Mouse (Mus musculus) myocyte (in vitro differentiated cells): ENCODE measurements around the gene Pla2g2e. TPM values are rescaled to one million over a fixed set of nuclear protein-coding genes. Genes with fewer than 3 reads are reported as not detected.

Experiments used
- H3K27me3 ChIP-seq: one replicate; pipeline ENCODE4 v1.6.1; 2011; ENCODE audit not compliant: control insufficient read depth, insufficient read depth, insufficient read length
- H3K36me3 ChIP-seq: one replicate; pipeline ENCODE4 v1.6.1; 2011; ENCODE audit not compliant: control insufficient read depth, insufficient read depth
- H3K4me2 ChIP-seq: one replicate; pipeline ENCODE4 v1.6.1; 2011; ENCODE audit warnings: low read depth, control low read depth
- H3K4me3 ChIP-seq: one replicate; pipeline ENCODE4 v1.5.1; 2011; ENCODE audit warnings: mild to moderate bottlenecking, control low read depth, moderate library complexity
- H3K79me2 ChIP-seq: one replicate; pipeline ENCODE4 v1.6.1; 2011; ENCODE audit not compliant: control insufficient read depth, insufficient read depth
- H3ac ChIP-seq: one replicate; pipeline ENCODE4 v1.6.1; 2011; ENCODE audit not compliant: control insufficient read depth, insufficient read length
- CEBPB ChIP-seq: IDR thresholded peaks from 2 replicates; pipeline ENCODE4 v1.6.1; 2011; ENCODE audit warnings: mild to moderate bottlenecking, moderate library complexity; ENCODE audit not compliant: poor library complexity, insufficient read depth, severe bottlenecking
- E2F4 ChIP-seq: IDR thresholded peaks from one replicate; pipeline ENCODE4 v1.6.1; 2011; ENCODE audit warnings: mild to moderate bottlenecking, control low read depth, moderate library complexity; ENCODE audit not compliant: insufficient read depth
- POLR2AphosphoS2 ChIP-seq: IDR thresholded peaks from one replicate; pipeline ENCODE4 v1.6.1; 2011; ENCODE audit warnings: low read depth, control low read depth; ENCODE audit not compliant: insufficient read length
- REST ChIP-seq: IDR thresholded peaks from one replicate; pipeline ENCODE4 v1.6.1; 2011; ENCODE audit warnings: mild to moderate bottlenecking, control low read depth, moderate library complexity; ENCODE audit not compliant: insufficient read depth, insufficient read length
- SRF ChIP-seq: IDR thresholded peaks from one replicate; pipeline ENCODE4 v1.6.1; 2011; ENCODE audit warnings: low read depth; ENCODE audit not compliant: control insufficient read depth, insufficient read length
- TCF12 ChIP-seq: IDR thresholded peaks from one replicate; pipeline ENCODE4 v1.6.1; 2011; ENCODE audit warnings: mild to moderate bottlenecking, control low read depth; ENCODE audit not compliant: poor library complexity, insufficient read depth, severe bottlenecking
- TCF3 ChIP-seq: IDR thresholded peaks from one replicate; pipeline ENCODE4 v1.6.1; 2011; ENCODE audit warnings: low read depth, control low read depth; ENCODE audit not compliant: insufficient read length
- polyA plus RNA-seq: library from polyadenylated mRNA; unstranded; fragments of >200 nt; fragmentation: generic; extraction: Trizol; gene quantifications from one replicate; pipeline ENCODE4 v1.2.1, GENCODE M21; 2012; ENCODE audit warnings: missing spikeins

The Pla2g2e gene
- polyA plus RNA-seq, 1 experiment: 20.4 TPM

- no peaks in the 10 kb centered on the region for H3K79me2 ChIP-seq
- TF ChIP-seq REST: no peak
- TF ChIP-seq SRF: no peak
- TF ChIP-seq E2F4: no peak
- TF ChIP-seq TCF12: no peak
- no peak for TF ChIP-seq TCF3
- TF ChIP-seq POLR2AphosphoS2: no peak
- TF ChIP-seq CEBPB: no peak
- no peak overlapping the region for H3K4me2 ChIP-seq
- no peak overlapping the region for H3ac ChIP-seq
- H3K4me3 ChIP-seq: no peak overlapping the region
- H3K27me3 ChIP-seq: peaks cover 17% of the 10 kb centered on the region
- no peaks in the 10 kb centered on the region for H3K36me3 ChIP-seq
Observed at GRCm38 (mm10) chr4:138925561-138925960, 47.8 kb downstream of the Pla2g2e start.

Other genes starting within 250 kb of the Pla2g2e start
- not detected for gene Vwa5b1, start 242.1 kb upstream of the Pla2g2e start, polyA plus RNA-seq
- gene Pla2g2c, start 153.2 kb upstream of the Pla2g2e start, polyA plus RNA-seq: not detected
- gene Ubxn10, start 140.8 kb upstream of the Pla2g2e start, polyA plus RNA-seq: not detected
- gene Pla2g2f, start 120.3 kb upstream of the Pla2g2e start, polyA plus RNA-seq: not detected
- gene Pla2g2d, start 102.2 kb upstream of the Pla2g2e start, polyA plus RNA-seq: 0.05 TPM
- gene Pla2g5, start 14.5 kb upstream of the Pla2g2e start, polyA plus RNA-seq: 0.10 TPM
- not detected for gene Gm13030, start 4.0 kb upstream of the Pla2g2e start, polyA plus RNA-seq
- gene Otud3, start 36.0 kb downstream of the Pla2g2e start, polyA plus RNA-seq: 12.5 TPM
- gene Rnf186, start 89.2 kb downstream of the Pla2g2e start, polyA plus RNA-seq: not detected
- 3.8 TPM for gene Tmco4, start 94.9 kb downstream of the Pla2g2e start, polyA plus RNA-seq
- gene Htr6, start 197.6 kb downstream of the Pla2g2e start, polyA plus RNA-seq: 0.08 TPM
- gene Nbl1, start 215.1 kb downstream of the Pla2g2e start, polyA plus RNA-seq: 42.2 TPM